Mouse (Mus musculus): Measurements from ENCODE around the gene S100a10.

The S100a10 gene

GRCm38 (mm10) chr3:93547749-93548540 is 6.9 kb upstream of the S100a10 start:
- peak; percentile 21 for DNase-seq (ENCODE audit: low read depth, low spot score)

- no peak for DNase-seq (ENCODE audit: low read depth, low spot score)
Measured at GRCm38 (mm10) chr3:93548541-93549266, 6.2 kb upstream of the S100a10 start.

- no peak for DNase-seq (ENCODE audit: low read depth, low spot score)
Measured at GRCm38 (mm10) chr3:93549986-93550385, 4.9 kb upstream of the S100a10 start.

- DNase-seq (ENCODE audit: low read depth, low spot score): no peak
Measured at GRCm38 (mm10) chr3:93551950-93552901, 2.7 kb upstream of the S100a10 start.

GRCm38 (mm10) chr3:93553311-93553710 is 1.6 kb upstream of the S100a10 start:
- no peak for DNase-seq (ENCODE audit: low read depth, low spot score)

- DNase-seq (ENCODE audit: low read depth, low spot score): no peak
Measured at GRCm38 (mm10) chr3:93553765-93554378, 1.0 kb upstream of the S100a10 start.

GRCm38 (mm10) chr3:93554379-93554980 is 400 bp upstream of the S100a10 start:
- peak; percentile 25 for DNase-seq (ENCODE audit: low read depth, low spot score)

GRCm38 (mm10) chr3:93555878-93556254 is 986 bp downstream of the S100a10 start:
- DNase-seq (ENCODE audit: low read depth, low spot score): peak; percentile 88

GRCm38 (mm10) chr3:93556599-93556998 is 1.7 kb downstream of the S100a10 start:
- DNase-seq (ENCODE audit: low read depth, low spot score): no peak

GRCm38 (mm10) chr3:93557471-93557870 is 2.6 kb downstream of the S100a10 start:
- no peak for DNase-seq (ENCODE audit: low read depth, low spot score)

- DNase-seq (ENCODE audit: low read depth, low spot score): no peak
Measured at GRCm38 (mm10) chr3:93559961-93560360, 5.1 kb downstream of the S100a10 start.

GRCm38 (mm10) chr3:93562372-93562771 is 7.5 kb downstream of the S100a10 start:
- DNase-seq (ENCODE audit: low read depth, low spot score): no peak

- no peak for DNase-seq (ENCODE audit: low read depth, low spot score)
Measured at GRCm38 (mm10) chr3:93563216-93563615, 8.3 kb downstream of the S100a10 start.

- no peak for DNase-seq (ENCODE audit: low read depth, low spot score)
Measured at GRCm38 (mm10) chr3:93566892-93567291, 12.0 kb downstream of the S100a10 start.

- no peak for DNase-seq (ENCODE audit: low read depth, low spot score)
Measured at GRCm38 (mm10) chr3:93567721-93568120, 12.8 kb downstream of the S100a10 start.

GRCm38 (mm10) chr3:93568428-93569040 is 13.7 kb downstream of the S100a10 start:
- DNase-seq (ENCODE audit: low read depth, low spot score): no peak

GRCm38 (mm10) chr3:93569046-93569445 is 14.2 kb downstream of the S100a10 start:
- DNase-seq (ENCODE audit: low read depth, low spot score): no peak

- DNase-seq (ENCODE audit: low read depth, low spot score): no peak
Measured at GRCm38 (mm10) chr3:93572058-93572791, 17.3 kb downstream of the S100a10 start.

- no peak for DNase-seq (ENCODE audit: low read depth, low spot score)
Measured at GRCm38 (mm10) chr3:93579317-93580038, 24.6 kb downstream of the S100a10 start.

Measured in ES-CJ7 (cell line).